Mouse (Mus musculus) midbrain, embryonic 11.5 days (tissue): ENCODE results near the gene Ank. TPM values are rescaled to one million over a fixed set of nuclear protein-coding genes. Genes with fewer than 3 reads are reported as not detected.

ENCODE experiments used
- ATAC-seq: fragments of 200-750 bp; cut with Nextera tagmentation; 2 replicates; pipeline ENCODE4 v1.8.0; 2017; ENCODE audit warnings: moderate TSS enrichment, moderate library complexity; ENCODE audit not compliant: low FRiP score
- DNase-seq: peaks from one replicate; pipeline ENCODE4 v3.0.0; 2015; ENCODE audit warnings: low spot score; ENCODE audit errors: missing footprints
- H3K27ac ChIP-seq: fragments of 300-500 bp; sonication (generic); 2 replicates; pipeline ENCODE4 v1.5.1; 2014; ENCODE audit warnings: low read depth, low read length
- H3K27me3 ChIP-seq: fragments of 300-500 bp; sonication (generic); 2 replicates; pipeline ENCODE4 v1.6.1; 2014; ENCODE audit warnings: mild to moderate bottlenecking, low read length, moderate library complexity, mixed read lengths; ENCODE audit not compliant: control insufficient read depth, insufficient read depth
- H3K36me3 ChIP-seq: fragments of 300-500 bp; sonication (generic); 2 replicates; pipeline ENCODE4 v1.6.1; 2014; ENCODE audit warnings: mild to moderate bottlenecking, low read length, moderate library complexity, mixed read lengths; ENCODE audit not compliant: control insufficient read depth, insufficient read depth
- H3K4me1 ChIP-seq: fragments of 300-500 bp; sonication (generic); 2 replicates; pipeline ENCODE4 v1.6.1; 2014; ENCODE audit warnings: low read length; ENCODE audit not compliant: control insufficient read depth, insufficient read depth
- H3K4me2 ChIP-seq: fragments of 300-500 bp; sonication (generic); 2 replicates; pipeline ENCODE4 v1.6.1; 2014; ENCODE audit warnings: mild to moderate bottlenecking, moderate library complexity
- H3K4me3 ChIP-seq: fragments of 300-500 bp; sonication (generic); 2 replicates; pipeline ENCODE4 v1.5.1; 2014; ENCODE audit warnings: low read depth, low read length
- H3K9ac ChIP-seq: fragments of 300-500 bp; sonication (generic); 2 replicates; pipeline ENCODE4 v1.6.1; 2014; ENCODE audit warnings: low read length
- H3K9me3 ChIP-seq: fragments of 300-500 bp; sonication (generic); 2 replicates; pipeline ENCODE4 v1.6.1; 2016; ENCODE audit warnings: low read length; ENCODE audit not compliant: control insufficient read depth
- WGBS: fragments of 180-500 bp; shearing (Covaris S2); extraction: QIAGEN DNeasy Blood & Tissue Kit; methylation state at CpG from one replicate; pipeline ENCODE4 v1.1.7; 2014; 5-methylcytosine and 5-hydroxymethylcytosine counted together
- polyA plus RNA-seq: library from polyadenylated mRNA; unstranded; fragments of >200 nt; fragmentation: Nextera tagmentation; extraction: Ambion mirVana; gene quantifications from 2 replicates; pipeline ENCODE4 v1.2.1, GENCODE M21; 2014

Gene Ank
- polyA plus RNA-seq, 1 experiment from 2014 or later: 8.6 TPM

DNA sequence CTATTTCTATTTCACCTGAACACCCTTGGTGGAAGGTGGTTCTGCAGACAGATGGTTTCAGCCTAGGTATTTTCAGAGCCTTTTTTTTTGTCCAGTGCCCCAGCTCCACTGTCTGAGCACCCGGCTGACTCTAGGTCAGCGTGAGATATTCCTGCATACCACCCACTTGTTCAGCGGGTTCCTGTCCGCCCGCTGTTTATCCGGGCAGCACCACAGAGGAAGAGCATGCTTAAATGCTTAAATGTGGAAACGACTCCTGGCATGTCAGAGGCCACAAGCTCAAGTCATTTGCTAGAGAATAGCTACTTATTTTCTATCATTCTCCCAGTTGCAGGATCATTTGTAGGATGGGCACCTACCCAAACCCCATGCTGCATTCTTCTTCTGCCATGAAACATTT lies 41.7 kb downstream of the Ank start:
- Histone ChIP-seq H3K4me1 (no peaks in the 10 kb centered on the region), H3K27ac (no peak overlapping the region), H3K9me3 (no peaks in the 10 kb centered on the region), H3K36me3 (no peaks in the 10 kb centered on the region), H3K27me3 (no peaks in the 10 kb centered on the region), H3K4me2 (no peak overlapping the region), H3K9ac (no peak overlapping the region), H3K4me3 (no peak overlapping the region)
- no peak for DNase-seq
- ATAC-seq: no peak
- 96% methylated on average over 7 of the region's 7 CpGs for WGBS

DNA sequence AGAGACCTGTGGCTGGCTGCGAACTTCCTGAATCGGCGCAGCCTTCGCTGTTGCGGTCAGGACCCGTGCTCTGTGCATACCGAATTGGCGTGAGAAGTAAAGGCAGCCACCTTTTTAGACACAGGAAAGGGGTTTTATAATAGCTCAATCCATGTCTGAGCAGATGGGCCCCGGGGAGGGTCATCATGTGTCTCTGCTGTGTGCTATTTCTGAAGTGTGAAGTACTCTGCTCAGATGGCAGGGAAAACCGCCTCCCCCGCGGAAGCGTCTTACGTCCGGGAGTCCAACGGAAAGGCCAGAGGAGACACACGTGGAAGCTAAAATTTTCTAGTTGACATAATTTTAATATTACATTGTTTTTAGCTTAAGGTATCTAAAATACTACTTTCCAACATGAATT lies 42.5 kb downstream of the Ank start:
- Histone ChIP-seq H3K4me3 (no peak overlapping the region), H3K36me3 (no peaks in the 10 kb centered on the region), H3K9me3 (no peaks in the 10 kb centered on the region), H3K27ac (no peak overlapping the region), H3K27me3 (no peaks in the 10 kb centered on the region), H3K9ac (no peak overlapping the region), H3K4me1 (no peaks in the 10 kb centered on the region), H3K4me2 (no peak overlapping the region)
- 95% methylated on average over 17 of the region's 17 CpGs for WGBS
- ATAC-seq: no peak
- no peak for DNase-seq

DNA sequence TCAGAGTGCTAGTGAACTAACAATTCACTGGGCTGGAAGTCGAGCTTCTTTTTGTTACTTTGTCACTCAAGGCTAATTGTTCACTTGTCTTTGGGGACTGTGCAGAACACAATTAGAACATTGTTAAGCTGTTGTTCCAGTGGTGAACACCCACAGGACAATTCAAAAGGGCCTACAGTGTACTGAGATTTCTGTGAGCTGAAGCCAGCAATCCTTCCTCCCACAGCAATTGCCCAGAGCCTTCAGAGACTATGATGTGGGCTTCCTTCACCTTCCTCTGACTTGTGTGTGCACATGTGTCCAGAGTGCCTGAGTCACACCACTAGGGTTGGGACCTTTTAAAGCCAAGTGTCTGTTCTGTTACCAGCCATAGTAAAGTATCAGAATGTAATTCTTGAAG lies 50.5 kb downstream of the Ank start:
- no peak overlapping the region for H3K4me3 ChIP-seq
- H3K4me1 ChIP-seq: no peaks in the 10 kb centered on the region; the same call in 1 of the 2 replicates
- H3K27ac ChIP-seq: no peak overlapping the region
- H3K36me3 ChIP-seq: no peaks in the 10 kb centered on the region
- no peaks in the 10 kb centered on the region; the same call in 1 of the 2 replicates for H3K27me3 ChIP-seq
- no peaks in the 10 kb centered on the region for H3K9me3 ChIP-seq
- DNase-seq (no peak), ATAC-seq (no peak)
- H3K9ac ChIP-seq: no peak overlapping the region
- H3K4me2 ChIP-seq: no peak overlapping the region
- WGBS: 48% methylated on average over 1 of the region's 1 CpGs

DNA sequence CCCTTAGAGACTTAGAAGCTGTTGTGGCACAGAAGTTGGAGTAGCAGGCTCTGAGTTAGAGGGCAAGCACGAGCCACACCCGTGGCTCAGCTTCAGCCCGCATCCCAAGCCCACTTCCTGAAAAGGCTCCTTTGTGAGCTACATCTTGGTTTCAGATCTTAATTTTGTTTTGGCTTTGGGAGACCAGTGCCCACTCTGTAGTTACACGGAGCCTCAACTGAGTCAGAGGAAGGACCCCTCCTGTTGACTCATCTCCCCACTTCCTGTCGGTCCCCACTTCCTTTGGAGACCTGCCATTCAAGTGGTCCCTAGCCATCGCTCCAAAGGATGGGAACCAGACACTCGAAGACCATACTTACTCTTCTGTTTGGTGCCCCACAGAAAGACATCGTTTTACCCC lies 51.5 kb downstream of the Ank start:
- Histone ChIP-seq H3K4me1 (no peaks in the 10 kb centered on the region; the same call in 1 of the 2 replicates), H3K27me3 (no peaks in the 10 kb centered on the region; the same call in 1 of the 2 replicates), H3K4me3 (no peak overlapping the region), H3K9ac (no peak overlapping the region), H3K4me2 (no peak overlapping the region), H3K9me3 (no peaks in the 10 kb centered on the region), H3K36me3 (no peaks in the 10 kb centered on the region), H3K27ac (no peak overlapping the region)
- 89% methylated on average over 8 of the region's 8 CpGs for WGBS
- ATAC-seq (no peak), DNase-seq (no peak)

DNA sequence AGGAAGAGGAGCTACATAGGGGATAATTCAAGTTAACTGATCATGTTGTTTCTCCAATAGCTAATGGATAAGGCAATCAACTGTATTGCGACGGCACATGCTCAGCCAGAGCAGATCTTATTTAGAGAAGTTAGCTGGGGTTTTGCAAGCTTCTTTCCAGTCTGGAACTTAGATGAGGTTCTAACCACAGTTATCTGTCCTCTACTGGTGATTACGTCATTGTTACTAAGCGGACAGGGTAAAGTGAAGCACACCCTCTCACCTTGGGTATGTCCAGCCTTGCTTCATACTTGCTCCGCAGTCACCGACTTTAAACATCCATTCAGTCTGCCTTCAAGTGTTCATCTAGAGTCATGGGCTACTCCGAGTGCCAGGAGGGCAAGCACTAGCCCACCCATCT lies 53.4 kb downstream of the Ank start:
- Histone ChIP-seq H3K4me1 (no peaks in the 10 kb centered on the region; the same call in 1 of the 2 replicates), H3K9ac (no peak overlapping the region), H3K9me3 (no peaks in the 10 kb centered on the region), H3K27ac (no peak overlapping the region), H3K27me3 (no peaks in the 10 kb centered on the region; the same call in 1 of the 2 replicates), H3K36me3 (no peaks in the 10 kb centered on the region), H3K4me3 (no peak overlapping the region), H3K4me2 (no peak overlapping the region)
- WGBS: 91% methylated on average over 7 of the region's 7 CpGs
- DNase-seq (no peak), ATAC-seq (no peak)

DNA sequence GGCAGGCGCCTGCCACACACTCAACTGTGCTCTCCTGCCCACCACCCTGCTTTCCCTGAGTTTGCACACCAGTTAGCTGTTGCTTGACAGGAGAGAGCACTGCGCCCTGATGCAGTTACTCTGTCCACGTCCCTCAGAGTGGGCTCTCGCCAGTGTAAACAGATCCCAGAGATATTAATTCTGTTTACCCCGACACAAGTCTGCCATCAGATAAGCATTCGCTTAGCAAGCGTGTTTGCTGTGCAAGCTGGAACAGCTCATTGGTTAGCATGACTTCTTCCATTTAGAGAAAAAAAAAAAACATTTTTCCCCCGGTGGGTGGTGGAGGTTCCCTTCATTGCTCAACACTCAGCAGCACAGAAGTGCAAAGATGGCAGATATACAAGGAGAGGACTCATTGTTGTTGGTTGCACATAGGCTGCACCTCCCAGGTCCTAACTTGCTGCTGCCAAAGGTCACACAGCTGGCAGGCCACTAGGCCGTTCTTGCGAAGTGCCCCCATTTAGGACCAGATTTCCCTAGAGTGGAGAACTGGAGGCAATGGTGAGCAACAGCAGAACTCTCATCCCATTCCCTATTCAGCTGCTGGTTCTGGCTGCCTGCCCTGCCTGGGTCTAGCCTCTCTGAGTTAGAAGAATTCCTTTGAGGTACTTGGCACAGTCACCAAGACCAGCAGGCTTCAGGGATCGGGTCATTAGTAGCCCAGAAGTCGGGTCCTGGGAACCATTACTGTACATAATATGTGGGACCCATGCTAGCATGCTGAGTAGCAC lies 58.9 kb downstream of the Ank start:
- Histone ChIP-seq H3K27me3 (no peaks in the 10 kb centered on the region), H3K9ac (no peak overlapping the region), H3K4me2 (no peak overlapping the region), H3K9me3 (no peaks in the 10 kb centered on the region), H3K4me1 (no peaks in the 10 kb centered on the region), H3K4me3 (no peak overlapping the region), H3K36me3 (no peaks in the 10 kb centered on the region), H3K27ac (no peak overlapping the region)
- no peak for DNase-seq
- no peak for ATAC-seq
- 82% methylated on average over 12 of the region's 12 CpGs for WGBS

DNA sequence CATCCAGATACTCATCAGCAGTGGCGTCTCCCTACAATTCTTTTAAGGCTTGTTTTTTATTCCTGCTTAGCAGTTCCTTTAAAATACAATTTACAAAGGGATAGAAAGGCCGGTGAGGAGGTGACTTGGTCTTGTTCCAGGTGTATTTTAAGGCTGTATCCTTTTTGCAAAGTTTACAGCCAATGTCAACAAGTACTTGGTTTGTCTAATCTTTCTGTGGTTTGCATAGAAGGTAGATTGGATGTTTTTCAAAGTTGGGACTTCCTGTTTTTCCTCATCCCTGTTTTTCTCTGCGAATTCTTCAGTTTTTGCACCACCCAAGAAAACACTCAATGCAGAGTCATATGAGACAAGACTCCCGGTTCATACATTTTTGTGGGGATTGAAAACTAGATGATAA lies 62.4 kb downstream of the Ank start:
- no peak overlapping the region for H3K27ac ChIP-seq
- no peak overlapping the region for H3K4me2 ChIP-seq
- H3K27me3 ChIP-seq: no peaks in the 10 kb centered on the region
- no peaks in the 10 kb centered on the region for H3K9me3 ChIP-seq
- DNase-seq (no peak), ATAC-seq (no peak)
- no peak overlapping the region for H3K4me3 ChIP-seq
- H3K36me3 ChIP-seq: no peaks in the 10 kb centered on the region
- 87% methylated on average over 4 of the region's 4 CpGs for WGBS
- H3K9ac ChIP-seq: no peak overlapping the region
- no peaks in the 10 kb centered on the region for H3K4me1 ChIP-seq

DNA sequence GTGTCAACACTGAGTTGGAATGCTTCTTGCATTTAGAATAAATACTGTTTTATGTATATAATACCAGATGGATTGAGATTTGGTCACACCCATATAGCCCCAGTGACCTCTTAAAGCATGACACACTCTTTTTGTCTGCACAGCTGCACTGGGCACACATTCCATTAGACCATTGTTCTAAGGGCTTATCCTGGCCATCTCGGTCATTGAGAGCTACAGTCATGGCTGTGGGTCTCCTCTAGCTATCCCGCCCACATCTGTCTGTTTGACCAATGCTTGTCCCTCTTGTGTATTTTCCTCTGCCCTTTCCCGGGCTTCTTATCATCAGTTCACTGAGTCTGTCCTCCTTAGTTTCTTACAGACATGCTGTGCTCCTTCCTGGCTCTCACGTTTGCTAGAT lies 63.5 kb downstream of the Ank start:
- WGBS: 45% methylated on average over 4 of the region's 4 CpGs
- Histone ChIP-seq H3K4me2 (no peak overlapping the region), H3K9ac (no peak overlapping the region), H3K36me3 (no peaks in the 10 kb centered on the region), H3K4me1 (no peaks in the 10 kb centered on the region), H3K9me3 (no peaks in the 10 kb centered on the region), H3K27me3 (no peaks in the 10 kb centered on the region), H3K4me3 (no peak overlapping the region), H3K27ac (no peak overlapping the region)
- ATAC-seq (no peak), DNase-seq (no peak)

DNA sequence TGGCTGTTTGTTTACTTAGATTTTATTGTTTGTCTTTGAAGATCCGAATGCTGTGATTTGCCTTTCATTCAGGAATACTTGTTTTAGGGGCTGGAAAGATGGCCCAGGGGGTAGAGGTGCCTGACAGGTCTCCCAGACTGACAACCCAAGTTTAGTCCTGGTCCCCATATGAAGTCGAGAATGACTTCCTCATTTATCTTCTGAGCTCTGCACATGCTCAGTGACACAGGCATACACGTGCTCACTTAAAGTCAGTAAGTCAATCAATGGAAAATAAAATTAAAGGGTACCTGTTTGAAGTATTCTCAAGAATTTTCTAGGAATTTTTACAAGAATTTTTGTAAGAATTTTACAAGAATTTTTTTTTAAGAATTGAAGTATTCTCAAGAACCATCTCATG lies 66.6 kb downstream of the Ank start:
- Histone ChIP-seq H3K36me3 (no peaks in the 10 kb centered on the region), H3K9ac (no peak overlapping the region), H3K4me3 (no peak overlapping the region), H3K27me3 (no peaks in the 10 kb centered on the region), H3K4me2 (no peak overlapping the region), H3K4me1 (no peaks in the 10 kb centered on the region), H3K27ac (no peak overlapping the region), H3K9me3 (no peaks in the 10 kb centered on the region)
- ATAC-seq: no peak
- DNase-seq: no peak
- WGBS: 76% methylated on average over 3 of the region's 3 CpGs
